Mouse (Mus musculus): ENCODE measurements around the gene Supt5. TPM values are rescaled to one million over a fixed set of nuclear protein-coding genes. Genes with fewer than 3 reads are reported as not detected.

Supt5 gene
- polyA plus RNA-seq, 1 experiment from 2014 or later: 110 TPM

DNA sequence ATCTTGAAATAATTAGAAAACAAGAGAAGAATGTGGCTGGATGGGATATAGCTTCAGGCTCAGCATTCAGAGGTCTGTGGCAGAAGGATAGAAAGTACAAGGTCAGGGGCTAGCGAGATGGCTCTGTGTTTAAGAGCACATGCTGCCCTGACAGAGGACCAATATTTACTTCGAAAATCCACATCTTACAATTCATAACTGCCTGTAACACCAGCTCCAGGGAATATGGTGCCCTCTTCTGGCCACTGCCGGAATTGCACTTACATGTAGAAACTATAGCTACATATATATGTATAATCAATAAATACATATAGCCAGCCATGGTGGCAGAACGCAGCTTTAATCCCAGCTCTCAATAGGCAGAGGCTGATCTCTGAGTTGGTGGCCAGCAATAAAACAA, 6.1 kb upstream of the Supt5 start:
- no peak overlapping the region for H3K9ac ChIP-seq
- H3K9me3 ChIP-seq: no peaks in the 10 kb centered on the region

GRCm38 (mm10) chr7:28341381-28341780, 2.8 kb upstream of the Supt5 start:
- Histone ChIP-seq H3K27ac (no peak overlapping the region), H3K4me1 (peaks cover 9% of the 10 kb centered on the region), H3K9me3 (no peaks in the 10 kb centered on the region), H3K4me2 (replicated peaks) (no peak overlapping the region), H3K27me3 (replicated peaks) (no peaks in the 10 kb centered on the region), H3K4me3 (no peak overlapping the region), H3K36me3 (no peaks in the 10 kb centered on the region), H3K9ac (no peak overlapping the region)
- WGBS: 29% methylated on average over 7 of the region's 7 CpGs
- ATAC-seq (ENCODE audit: low FRiP score, low read depth): no peak

More for the DNA sequence above, 6.1 kb upstream of the Supt5 start:
- no peaks in the 10 kb centered on the region for H3K27me3 ChIP-seq (replicated peaks)
- no peak overlapping the region for H3K27ac ChIP-seq
- no peak overlapping the region for H3K4me3 ChIP-seq
- peaks cover 2% of the 10 kb centered on the region; the same call in 1 of the 2 replicates for H3K4me1 ChIP-seq
- no peaks in the 10 kb centered on the region for H3K36me3 ChIP-seq
- H3K4me2 ChIP-seq (replicated peaks): no peak overlapping the region
- 8% methylated on average over 4 of the region's 4 CpGs for WGBS
- ATAC-seq (ENCODE audit: low FRiP score, low read depth): no peak

DNA sequence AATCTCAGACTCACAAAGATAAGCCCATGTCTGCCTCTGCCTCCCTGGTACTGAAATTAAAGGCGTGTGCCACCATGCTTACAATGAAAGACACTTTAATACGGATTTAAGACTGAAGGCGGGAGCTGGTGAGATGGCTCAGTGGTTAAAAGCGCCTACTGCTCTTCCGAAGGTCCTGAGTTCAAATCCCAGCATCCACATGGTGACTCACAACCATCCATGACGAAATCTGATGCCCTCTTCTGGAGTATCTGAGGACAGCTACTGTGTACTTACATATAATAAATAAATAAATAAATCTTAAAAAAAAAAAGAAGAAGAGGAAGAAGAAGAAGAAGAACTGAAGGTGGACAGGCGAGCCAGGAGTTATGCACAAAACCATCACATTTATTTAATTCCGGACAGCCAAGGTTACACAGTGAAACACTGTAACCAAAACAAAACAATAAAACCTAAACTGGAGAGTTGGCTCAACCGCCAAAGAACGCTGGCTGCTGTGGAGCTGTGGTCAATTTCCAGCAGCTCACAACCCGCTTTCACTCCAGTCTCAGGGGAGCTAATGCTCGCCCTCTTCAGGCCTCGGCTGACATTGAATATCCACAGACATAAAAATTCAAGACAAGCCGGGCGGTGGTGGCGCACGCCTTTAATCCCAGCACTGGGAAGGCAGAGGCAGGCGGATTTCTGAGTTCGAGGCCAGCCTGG, 819 bp upstream of the Supt5 start:
- Histone ChIP-seq H3K9me3 (no peaks in the 10 kb centered on the region), H3K36me3 (no peaks in the 10 kb centered on the region), H3K9ac (peak overlapping the region; percentile 93), H3K27ac (no peak overlapping the region), H3K4me1 (peaks cover 9% of the 10 kb centered on the region), H3K4me3 (peak overlapping the region; percentile 96; the same call in 1 of the 2 replicates), H3K4me2 (replicated peaks) (peak overlapping the region; percentile 85), H3K27me3 (replicated peaks) (no peaks in the 10 kb centered on the region)
- 0 out of 2 replicates have a peak, but pooled peaks have one; percentile 25 for ATAC-seq (ENCODE audit: low FRiP score, low read depth)
- 81% methylated on average over 19 of the region's 19 CpGs for WGBS

DNA sequence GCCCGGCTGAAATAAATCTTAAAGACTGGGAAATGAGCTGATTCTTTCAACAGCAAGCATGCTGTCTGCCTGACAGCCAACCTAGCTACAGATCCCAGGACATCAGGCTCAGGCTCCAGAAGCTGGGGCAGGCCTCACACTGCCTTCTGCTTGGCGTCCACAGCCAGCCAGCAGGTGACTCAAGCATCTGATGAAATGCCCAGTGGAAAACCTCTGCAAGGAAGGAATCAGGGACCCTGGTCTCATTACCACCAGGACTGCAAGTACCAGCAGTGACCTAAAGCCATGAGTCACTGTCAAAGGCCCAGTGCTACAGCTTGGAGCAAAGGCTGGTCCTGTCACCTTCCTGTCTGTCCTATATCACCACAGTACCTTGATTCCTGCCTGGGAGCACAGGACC, 3.1 kb downstream of the Supt5 start:
- 96% methylated on average over 2 of the region's 2 CpGs for WGBS
- peaks cover 9% of the 10 kb centered on the region for H3K4me1 ChIP-seq
- no peak overlapping the region for H3K27ac ChIP-seq
- ATAC-seq (ENCODE audit: low FRiP score, low read depth): no peak
- H3K9ac ChIP-seq: no peak overlapping the region
- H3K9me3 ChIP-seq: no peaks in the 10 kb centered on the region
- H3K4me2 ChIP-seq (replicated peaks): no peak overlapping the region
- no peak overlapping the region for H3K4me3 ChIP-seq
- H3K27me3 ChIP-seq (replicated peaks): no peaks in the 10 kb centered on the region
- H3K36me3 ChIP-seq: peaks cover 9% of the 10 kb centered on the region

- Histone ChIP-seq H3K4me3 (no peak overlapping the region), H3K4me1 (peaks cover 9% of the 10 kb centered on the region), H3K27me3 (replicated peaks) (no peaks in the 10 kb centered on the region), H3K9me3 (no peaks in the 10 kb centered on the region), H3K4me2 (replicated peaks) (no peak overlapping the region), H3K36me3 (peaks cover 19% of the 10 kb centered on the region), H3K27ac (no peak overlapping the region), H3K9ac (no peak overlapping the region)
- ATAC-seq (ENCODE audit: low FRiP score, low read depth): no peak
- 94% methylated on average over 4 of the region's 4 CpGs for WGBS
Measured at GRCm38 (mm10) chr7:28334534-28334933, 4.0 kb downstream of the Supt5 start.

GRCm38 (mm10) chr7:28328260-28328659, 10.3 kb downstream of the Supt5 start:
- Histone ChIP-seq H3K27me3 (replicated peaks) (no peaks in the 10 kb centered on the region), H3K4me3 (no peak overlapping the region), H3K36me3 (peaks cover 77% of the 10 kb centered on the region), H3K9ac (no peak overlapping the region), H3K4me2 (replicated peaks) (no peak overlapping the region), H3K4me1 (no peaks in the 10 kb centered on the region), H3K27ac (no peak overlapping the region), H3K9me3 (no peaks in the 10 kb centered on the region)
- ATAC-seq (ENCODE audit: low FRiP score, low read depth): no peak
- WGBS: 98% methylated on average over 2 of the region's 2 CpGs

DNA sequence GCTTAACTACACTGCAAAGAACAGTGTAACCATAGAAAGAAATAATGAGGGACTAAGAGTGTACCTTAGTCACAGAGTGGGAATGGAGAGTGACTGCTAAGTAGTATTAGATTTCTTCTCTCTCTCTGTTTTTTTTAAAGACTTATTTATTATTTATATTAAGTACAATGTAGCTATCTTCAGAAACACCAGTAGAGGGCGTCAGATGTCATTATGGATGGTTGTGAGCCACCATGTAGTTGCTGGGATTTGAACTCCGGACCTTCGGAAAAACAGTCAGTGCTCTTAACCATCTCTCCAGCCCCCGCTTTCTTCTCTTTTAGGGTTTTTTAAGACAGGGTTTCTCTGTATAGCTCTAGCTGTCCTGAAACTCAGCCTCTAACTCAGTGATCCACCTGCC, 12.1 kb downstream of the Supt5 start:
- Histone ChIP-seq H3K4me1 (no peaks in the 10 kb centered on the region), H3K4me3 (no peak overlapping the region), H3K9me3 (no peaks in the 10 kb centered on the region), H3K27ac (no peak overlapping the region), H3K36me3 (peaks cover 95% of the 10 kb centered on the region), H3K27me3 (replicated peaks) (no peaks in the 10 kb centered on the region), H3K9ac (no peak overlapping the region), H3K4me2 (replicated peaks) (no peak overlapping the region)
- 84% methylated on average over 4 of the region's 4 CpGs for WGBS
- no peak for ATAC-seq (ENCODE audit: low FRiP score, low read depth)

DNA sequence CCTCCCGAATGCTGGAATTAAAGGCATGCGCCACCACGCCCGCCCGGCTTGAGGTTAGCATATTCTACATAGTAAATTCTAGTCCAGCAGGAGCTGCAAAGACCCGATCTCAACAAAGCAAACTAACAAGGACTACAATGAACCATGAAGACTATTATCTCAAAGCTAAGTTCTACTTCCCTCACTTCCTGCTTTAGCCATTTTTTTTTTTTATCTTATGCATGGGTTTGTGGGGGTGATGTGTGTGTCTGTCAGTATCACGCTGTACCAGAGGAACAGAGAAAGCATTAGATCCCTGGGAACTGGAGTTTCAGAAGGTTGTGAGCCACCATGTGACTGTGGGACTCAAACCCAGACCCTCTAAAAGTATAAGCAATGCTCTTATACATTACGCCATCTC, 13.3 kb downstream of the Supt5 start:
- H3K4me3 ChIP-seq: no peak overlapping the region
- H3K27ac ChIP-seq: no peak overlapping the region
- H3K9ac ChIP-seq: no peak overlapping the region
- 94% methylated on average over 8 of the region's 8 CpGs for WGBS
- H3K9me3 ChIP-seq: no peaks in the 10 kb centered on the region
- H3K4me2 ChIP-seq (replicated peaks): no peak overlapping the region
- no peak for ATAC-seq (ENCODE audit: low FRiP score, low read depth)
- no peaks in the 10 kb centered on the region for H3K27me3 ChIP-seq (replicated peaks)
- H3K36me3 ChIP-seq: peaks cover 95% of the 10 kb centered on the region
- no peaks in the 10 kb centered on the region for H3K4me1 ChIP-seq

DNA sequence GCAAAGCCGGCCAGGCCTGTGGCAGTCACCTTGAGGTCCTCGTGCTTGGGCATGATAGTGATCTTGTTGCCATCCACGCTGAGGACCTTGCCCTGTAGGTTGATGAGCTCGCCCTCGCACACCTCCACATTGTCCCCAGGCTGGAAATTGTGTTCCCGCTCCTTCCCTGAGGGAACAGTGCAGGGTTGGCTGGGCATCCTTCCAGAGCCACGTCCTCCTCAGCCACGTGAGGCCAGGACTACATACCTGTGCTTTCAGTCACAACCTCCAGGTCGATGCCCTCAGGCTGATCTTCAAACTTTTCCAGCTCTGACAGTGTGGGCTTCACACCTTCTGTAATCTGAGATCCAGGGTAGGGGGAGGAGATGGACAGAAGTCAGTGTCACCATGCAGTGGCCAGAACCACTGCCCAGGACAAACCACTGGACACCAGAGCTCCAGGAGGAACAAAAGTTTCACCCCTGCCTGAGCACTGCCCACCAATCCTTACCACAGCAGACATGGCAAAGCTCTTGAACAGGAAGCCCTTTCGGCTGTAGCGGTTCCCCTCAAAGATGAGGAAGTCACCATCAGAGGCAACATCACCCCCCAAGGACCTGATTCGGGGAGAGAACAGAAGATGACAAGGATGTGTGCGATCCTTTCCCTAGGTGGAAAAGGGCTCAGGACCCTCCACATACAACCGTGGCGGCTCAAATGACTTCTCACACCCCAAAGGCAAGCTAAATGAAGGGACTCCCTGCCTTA, 16.4 kb downstream of the Supt5 start:
- 94% methylated on average over 15 of the region's 15 CpGs for WGBS
- Histone ChIP-seq H3K4me1 (no peaks in the 10 kb centered on the region), H3K9ac (no peak overlapping the region), H3K9me3 (no peaks in the 10 kb centered on the region), H3K4me2 (replicated peaks) (no peak overlapping the region), H3K36me3 (peaks cover 96% of the 10 kb centered on the region), H3K4me3 (no peak overlapping the region), H3K27me3 (replicated peaks) (no peaks in the 10 kb centered on the region), H3K27ac (no peak overlapping the region)
- ATAC-seq (ENCODE audit: low FRiP score, low read depth): no peak

- no peak overlapping the region for H3K27ac ChIP-seq
- H3K4me3 ChIP-seq: no peak overlapping the region
- peaks cover 98% of the 10 kb centered on the region for H3K36me3 ChIP-seq
- H3K4me2 ChIP-seq (replicated peaks): no peak overlapping the region
- H3K9ac ChIP-seq: no peak overlapping the region
- no peaks in the 10 kb centered on the region for H3K4me1 ChIP-seq
- ATAC-seq (ENCODE audit: low FRiP score, low read depth): no peak
- H3K27me3 ChIP-seq (replicated peaks): no peaks in the 10 kb centered on the region
- 94% methylated on average over 17 of the region's 17 CpGs for WGBS
- no peaks in the 10 kb centered on the region for H3K9me3 ChIP-seq
Measured at GRCm38 (mm10) chr7:28318714-28319113, 19.8 kb downstream of the Supt5 start.

DNA sequence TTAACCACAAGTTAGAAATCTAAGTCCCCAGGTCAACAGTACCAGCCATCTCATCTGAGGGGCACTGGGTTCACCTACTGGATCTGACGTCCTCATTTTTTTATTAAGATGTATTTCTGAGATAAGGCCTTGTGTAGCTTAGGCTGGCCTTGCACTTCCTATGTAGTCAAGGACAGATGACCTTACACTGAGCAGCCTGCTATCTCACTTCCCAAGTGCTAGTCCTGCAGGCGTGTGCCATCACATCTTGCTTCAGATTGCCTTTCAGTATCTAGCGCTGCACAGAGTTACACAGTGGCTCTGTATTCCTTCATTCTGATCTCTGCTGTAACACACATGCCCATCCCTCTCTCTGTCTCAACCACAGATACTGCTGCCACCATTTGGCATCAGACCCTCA, 20.5 kb downstream of the Supt5 start:
- no peak overlapping the region for H3K4me2 ChIP-seq (replicated peaks)
- no peaks in the 10 kb centered on the region for H3K9me3 ChIP-seq
- no peaks in the 10 kb centered on the region for H3K4me1 ChIP-seq
- H3K4me3 ChIP-seq: no peak overlapping the region
- 91% methylated on average over 3 of the region's 3 CpGs for WGBS
- H3K9ac ChIP-seq: no peak overlapping the region
- no peak for ATAC-seq (ENCODE audit: low FRiP score, low read depth)
- H3K36me3 ChIP-seq: peaks cover 91% of the 10 kb centered on the region
- no peak overlapping the region for H3K27ac ChIP-seq
- H3K27me3 ChIP-seq (replicated peaks): no peaks in the 10 kb centered on the region

GRCm38 (mm10) chr7:28311926-28312543, 26.5 kb downstream of the Supt5 start, which contains the start of gene Timm50:
TSS of gene Timm50 (minus strand) at chr7:28312072.
- Histone ChIP-seq H3K9me3 (no peaks in the 10 kb centered on the region), H3K27me3 (replicated peaks) (no peaks in the 10 kb centered on the region), H3K4me2 (replicated peaks) (peak within 1 kb of the TSS; percentile 95), H3K9ac (peak within 1 kb of the TSS; percentile 82), H3K36me3 (peaks cover 65% of the 10 kb centered on the region), H3K27ac (0 out of 2 replicates have a peak within 1 kb of the TSS, but pooled peaks have one; percentile 5), H3K4me1 (peaks cover 22% of the 10 kb centered on the region), H3K4me3 (peak within 1 kb of the TSS; percentile 76)
- peak; percentile 94 for ATAC-seq (ENCODE audit: low FRiP score, low read depth)
- WGBS: under 1% methylated on average over 45 of the region's 45 CpGs

All from neural tube, embryonic 12.5 days (tissue).